Mouse (Mus musculus): ENCODE data around the gene Smc2. TPM values are rescaled to one million over a fixed set of nuclear protein-coding genes. Genes with fewer than 3 reads are reported as not detected.

Gene Smc2
- polyA plus RNA-seq (2015; fragmentation: Nextera tagmentation; extraction: Ambion mirVana), result 39.6 and 47.7 TPM in 2 replicates

DNA sequence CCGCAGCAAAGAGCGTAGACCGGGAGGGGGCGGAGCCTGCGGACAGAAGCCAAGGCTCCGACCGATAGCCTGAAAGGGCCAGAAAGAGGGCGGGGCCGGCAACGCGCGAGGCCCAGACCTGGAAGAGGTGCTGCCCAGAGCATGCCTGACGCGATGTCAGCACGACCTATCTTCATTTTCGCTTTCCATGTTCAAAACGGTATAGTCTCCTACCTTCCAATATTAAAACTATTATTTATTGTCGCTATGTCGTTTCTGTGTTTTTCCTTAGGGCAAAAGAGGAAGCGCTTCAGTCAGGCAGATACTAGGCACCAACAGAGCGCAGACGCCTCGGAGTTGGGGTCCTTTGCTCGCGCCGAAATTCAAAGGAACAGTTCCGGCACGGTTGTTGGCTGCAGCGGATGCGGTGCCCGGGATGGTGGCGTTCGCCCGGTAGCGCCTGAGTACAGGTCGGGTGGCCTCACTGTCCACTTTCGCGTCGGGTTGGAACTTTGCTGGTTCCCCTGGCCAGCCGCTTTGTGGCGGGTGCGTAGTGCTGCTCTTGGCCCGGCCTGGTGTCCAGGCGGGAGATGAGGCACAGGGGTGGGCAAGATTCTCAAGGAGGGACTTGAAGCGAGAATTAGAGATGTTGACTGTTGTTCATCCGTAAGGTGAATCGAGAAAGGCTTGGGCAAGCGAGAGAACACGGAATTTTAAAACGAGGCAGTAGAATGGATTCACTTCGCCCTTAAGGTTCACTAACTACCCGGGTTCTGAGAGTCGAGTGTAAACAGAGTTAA, at the start of gene Smc2:
Gene Smc2, plus strand, starts transcription at position 358 of the 779 bp plus-strand sequence.

DNA sequence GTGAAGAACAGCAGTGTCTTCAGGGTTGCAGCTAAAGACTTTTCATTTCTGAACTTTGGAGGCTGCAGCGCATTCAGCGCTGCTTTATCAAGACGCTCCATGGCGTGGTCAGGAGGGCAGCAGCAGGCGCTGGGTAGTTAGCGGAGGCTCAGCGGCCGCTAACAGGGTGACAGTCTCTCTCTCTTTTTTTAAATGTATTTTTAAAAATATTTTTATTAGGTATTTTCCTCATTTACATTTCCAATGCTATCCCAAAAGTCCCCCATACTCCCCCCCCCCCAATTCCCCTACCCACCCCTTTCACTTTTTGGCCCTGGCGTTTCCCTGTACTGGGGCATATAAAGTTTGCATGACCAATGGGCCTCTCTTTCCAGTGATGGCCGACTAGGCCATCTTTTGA, 58.1 kb downstream of the Smc2 start, which contains the start of gene Vma21-ps:
Gene Vma21-ps, minus strand, starts transcription at position 101 of the 400 bp plus-strand sequence.

Other genes starting within 250 kb of the Smc2 start
- not detected in 2 replicates for gene Vma21-ps, start 58.0 kb downstream of the Smc2 start, polyA plus RNA-seq (2015; fragmentation: Nextera tagmentation; extraction: Ambion mirVana)
- not detected in 2 replicates for gene Toporsl, start 157.0 kb downstream of the Smc2 start, polyA plus RNA-seq (2015; fragmentation: Nextera tagmentation; extraction: Ambion mirVana)